Mouse (Mus musculus) central nervous system, embryonic 11.5 days (tissue): Measurements from ENCODE around the gene Eif3c. TPM values are rescaled to one million over a fixed set of nuclear protein-coding genes. Genes with fewer than 3 reads are reported as not detected.

Experiments used
- polyA plus RNA-seq: library from polyadenylated mRNA; depleted of rRNA; stranded (reverse); fragments of >200 nt; gene quantifications from 2 replicates; pipeline ENCODE4 v1.2.3, GENCODE M21; 2012; rRNA removed

Gene Eif3c
- polyA plus RNA-seq: 169 and 181 TPM in 2 replicates

GRCm38 (mm10) chr7:126566094-126566765 is at the start of gene Eif3c:
TSS of gene Eif3c (minus strand) at chr7:126566411.

GRCm38 (mm10) chr7:126594862-126595561 is 28.8 kb upstream of the Eif3c start, which contains the start of gene Il27:
TSS of gene Il27 (minus strand) at chr7:126594941.

GRCm38 (mm10) chr7:126585717-126586116 is 19.5 kb upstream of the Eif3c start, which contains the start of gene Cln3:
TSS of gene Cln3 (minus strand) at chr7:126585817.

GRCm38 (mm10) chr7:126584506-126584977 is 18.3 kb upstream of the Eif3c start, which contains the start of gene Apobr:
TSS of gene Apobr (plus strand) at chr7:126584942.

GRCm38 (mm10) chr7:126503273-126503878 is 62.8 kb downstream of the Eif3c start, which contains the start of gene Atxn2l:
TSS of gene Atxn2l (minus strand) at chr7:126503437.

Other genes with a start within 250 kb of the Eif3c start
- gene Lat, start 196.8 kb downstream of the Eif3c start, polyA plus RNA-seq: 5.2 and 7.9 TPM in 2 replicates
- 125 and 216 TPM in 2 replicates for gene Spns1, start 189.0 kb downstream of the Eif3c start, polyA plus RNA-seq
- 13.8 and 16.7 TPM in 2 replicates for gene Nfatc2ip, start 169.7 kb downstream of the Eif3c start, polyA plus RNA-seq
- gene Cd19, start 151.5 kb downstream of the Eif3c start, polyA plus RNA-seq: 0.05 TPM in 2 replicates
- 20.9 and 22.0 TPM in 2 replicates for gene Rabep2, start 137.7 kb downstream of the Eif3c start, polyA plus RNA-seq
- gene Atp2a1, start 103.3 kb downstream of the Eif3c start, polyA plus RNA-seq: 0.32 and 13.7 TPM in 2 replicates
- gene Sh2b1, start 91.0 kb downstream of the Eif3c start, polyA plus RNA-seq: 65.6 and 74.5 TPM in 2 replicates
- gene Tufm, start 79.0 kb downstream of the Eif3c start, polyA plus RNA-seq: 98.2 and 125 TPM in 2 replicates
- gene Atxn2l, start 63.0 kb downstream of the Eif3c start, polyA plus RNA-seq: 108 and 145 TPM in 2 replicates
- gene Apobr, start 18.5 kb upstream of the Eif3c start, polyA plus RNA-seq: 0.61 and 0.98 TPM in 2 replicates
- 33.1 and 33.9 TPM in 2 replicates for gene Cln3, start 19.4 kb upstream of the Eif3c start, polyA plus RNA-seq
- not detected in 2 replicates for gene Il27, start 28.5 kb upstream of the Eif3c start, polyA plus RNA-seq
- gene Nupr1, start 64.5 kb upstream of the Eif3c start, polyA plus RNA-seq: 2.4 and 5.1 TPM in 2 replicates
- gene Sgf29, start 82.9 kb upstream of the Eif3c start, polyA plus RNA-seq: 35.7 and 51.2 TPM in 2 replicates
- gene Sult1a1, start 110.0 kb upstream of the Eif3c start, polyA plus RNA-seq: 0.28 and 0.40 TPM in 2 replicates
- gene Bola2, start 129.0 kb upstream of the Eif3c start, polyA plus RNA-seq: 57.0 and 128 TPM in 2 replicates
- 26.9 and 29.2 TPM in 2 replicates for gene Slx1b, start 129.4 kb upstream of the Eif3c start, polyA plus RNA-seq
- 36.3 and 47.5 TPM in 2 replicates for gene Coro1a, start 141.4 kb upstream of the Eif3c start, polyA plus RNA-seq
- gene Mapk3, start 193.2 kb upstream of the Eif3c start, polyA plus RNA-seq: 70.2 and 101 TPM in 2 replicates
- 8.5 and 8.8 TPM in 2 replicates for gene Gdpd3, start 199.9 kb upstream of the Eif3c start, polyA plus RNA-seq
- 80.9 and 93.6 TPM in 2 replicates for gene Ypel3, start 210.5 kb upstream of the Eif3c start, polyA plus RNA-seq
- 1.1 and 1.5 TPM in 2 replicates for gene Tbx6, start 215.1 kb upstream of the Eif3c start, polyA plus RNA-seq
- 268 and 290 TPM in 2 replicates for gene Ppp4c, start 226.1 kb upstream of the Eif3c start, polyA plus RNA-seq
- 23.7 and 32.0 TPM in 2 replicates for gene Fam57b, start 231.3 kb upstream of the Eif3c start, polyA plus RNA-seq